In the genomic region with DNA sequence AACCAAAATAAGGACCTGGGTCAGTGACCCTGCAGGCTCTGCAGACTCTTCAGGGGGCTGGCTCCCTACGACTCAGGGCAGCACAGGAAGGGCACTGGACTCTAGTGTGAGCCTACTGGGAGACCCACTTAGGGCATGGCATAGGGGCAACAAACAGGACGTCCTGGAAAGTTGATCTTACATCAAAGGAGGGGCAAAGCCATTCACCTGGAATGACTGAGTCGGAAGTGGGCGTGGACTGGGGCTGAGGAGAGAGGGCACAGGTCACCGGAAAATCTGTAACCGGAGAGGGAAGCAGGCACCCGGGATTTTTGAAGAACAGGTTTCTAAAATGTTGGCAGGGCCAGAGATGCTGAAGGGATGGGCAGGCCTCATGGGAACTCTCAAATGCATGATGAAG, we compare ENCODE assay signal across 12 mouse cellular contexts. TPM values are rescaled to one million over a fixed set of nuclear protein-coding genes. Genes with fewer than 3 reads are reported as not detected.
A peak's percentile ranks its signal among the peaks of the same experiment; 100 is the strongest.
DNase-seq lines count a peak whose midpoint lies in the region; ATAC-seq and TF ChIP-seq lines count a peak whose summit lies in the region.
"Had no signal": no experiment of that assay in that cellular context is flagged by ENCODE, and none has a peak within 500 bp of the region (broad histone marks: within the 10 kb centered on the region; RNA-seq: fewer than 3 reads in every experiment).

No protein-coding gene starts in this region.

- TF ChIP-seq CTCF in intestine, postnatal 0 days (IDR thresholded peaks at IDR 0.05; ENCODE audit: low read depth) = no peak

- H3K4me1 ChIP-seq in intestine, embryonic 15.5 days (replicated peaks) = 0 out of 2 replicates have a peak, but pooled peaks cover 2% of the 10 kb centered on the region
- no peaks in the 10 kb centered on the region for H3K4me1 ChIP-seq in intestine, postnatal 0 days (replicated peaks; ENCODE audit: control insufficient read depth, insufficient read depth, low read length)
- peaks cover 10% of the 10 kb centered on the region for H3K4me1 ChIP-seq in embryonic facial prominence, embryonic 15.5 days
- H3K4me1 ChIP-seq: liver, embryonic 13.5 days had no signal

- no peaks in the 10 kb centered on the region for H3K9me3 ChIP-seq in intestine, embryonic 15.5 days
- no peaks in the 10 kb centered on the region for H3K9me3 ChIP-seq in intestine, postnatal 0 days (ENCODE audit: control insufficient read depth)
- H3K9me3 ChIP-seq in embryonic facial prominence, embryonic 15.5 days (replicated peaks) = no peaks in the 10 kb centered on the region
- H3K9me3 ChIP-seq: liver, embryonic 13.5 days had no signal

- peak; percentile 28 for DNase-seq in embryo, embryonic 10.5 days (ENCODE audit: low spot score)
- DNase-seq in lung, postnatal 4 days = peak; percentile 10 to 32
- DNase-seq in left cerebral cortex, postnatal 36 days (ENCODE audit: low spot score in 2 of 2) = no peak
- no peak for DNase-seq in adrenal gland, postnatal 36 days
- DNase-seq: cerebellum, postnatal 36 days; liver, embryonic 13.5 days; right cerebral cortex, adult 18-20 months had no signal

- no peak overlapping the region for H3K9ac ChIP-seq in intestine, embryonic 15.5 days
- no peak overlapping the region for H3K9ac ChIP-seq in intestine, postnatal 0 days (ENCODE audit: low read depth, low read length)
- no peak overlapping the region for H3K9ac ChIP-seq in embryonic facial prominence, embryonic 15.5 days
- H3K9ac ChIP-seq: liver, embryonic 13.5 days had no signal

- intact Hi-C loops in left cerebral cortex, postnatal 36 days (cut with DNase I) = no loop called here

- WGBS in intestine, embryonic 15.5 days = 47% methylated on average over 7 of the region's 7 CpGs
- 43% methylated on average over 7 of the region's 7 CpGs for WGBS in intestine, postnatal 0 days
- 31% methylated on average over 7 of the region's 7 CpGs for WGBS in embryonic facial prominence, embryonic 15.5 days

- no peaks in the 10 kb centered on the region for H3K36me3 ChIP-seq in intestine, embryonic 15.5 days
- H3K36me3 ChIP-seq in intestine, postnatal 0 days (ENCODE audit: control insufficient read depth, insufficient read depth) = peaks cover 49% of the 10 kb centered on the region
- peaks cover 20% of the 10 kb centered on the region for H3K36me3 ChIP-seq in embryonic facial prominence, embryonic 15.5 days
- H3K36me3 ChIP-seq: liver, embryonic 13.5 days had no signal

- H3K27ac ChIP-seq in intestine, embryonic 15.5 days = no peak overlapping the region
- H3K27ac ChIP-seq in intestine, postnatal 0 days (ENCODE audit: low read depth, low read length) = no peak overlapping the region
- H3K27ac ChIP-seq in embryonic facial prominence, embryonic 15.5 days (replicated peaks) = 0 out of 2 replicates have a peak overlapping the region, but pooled peaks have one; percentile 18
- H3K27ac ChIP-seq: liver, embryonic 13.5 days had no signal

- H3K4me3 ChIP-seq in intestine, embryonic 15.5 days (replicated peaks) = no peak overlapping the region
- H3K4me3 ChIP-seq in intestine, postnatal 0 days (ENCODE audit: low read depth, low read length) = no peak overlapping the region
- no peak overlapping the region for H3K4me3 ChIP-seq in embryonic facial prominence, embryonic 15.5 days (replicated peaks)
- H3K4me3 ChIP-seq: liver, embryonic 13.5 days; megakaryocyte, embryonic 14.5 days had no signal

- no peak overlapping the region for H3K4me2 ChIP-seq in intestine, embryonic 15.5 days (replicated peaks)
- H3K4me2 ChIP-seq in intestine, postnatal 0 days (replicated peaks; ENCODE audit: low read depth) = no peak overlapping the region
- no peak overlapping the region for H3K4me2 ChIP-seq in embryonic facial prominence, embryonic 15.5 days (replicated peaks)
- H3K4me2 ChIP-seq: liver, embryonic 13.5 days had no signal

- no peaks in the 10 kb centered on the region for H3K27me3 ChIP-seq in intestine, embryonic 15.5 days (replicated peaks)
- no peaks in the 10 kb centered on the region for H3K27me3 ChIP-seq in intestine, postnatal 0 days (replicated peaks; ENCODE audit: control insufficient read depth, insufficient read depth, low read length)
- no peaks in the 10 kb centered on the region for H3K27me3 ChIP-seq in embryonic facial prominence, embryonic 15.5 days
- H3K27me3 ChIP-seq: liver, embryonic 13.5 days; Patski had no signal

- ATAC-seq in intestine, embryonic 15.5 days = peak; percentile 41
- ATAC-seq in intestine, postnatal 0 days = no peak
- no peak for ATAC-seq in embryonic facial prominence, embryonic 15.5 days (ENCODE audit: insufficient number of reproducible peaks, low FRiP score, low TSS enrichment, low read depth)
- ATAC-seq: Patski had no signal

RNA-seq across cellular contexts. Expression of a gene that starts 58.9 kb away (rescaled TPM):
- polyA plus RNA-seq in intestine, embryonic 15.5 days (2015; fragmentation: Nextera tagmentation; extraction: Ambion mirVana) = 22.2 and 23.4 TPM in 2 replicates
- polyA plus RNA-seq in intestine, postnatal 0 days (2015; fragmentation: Nextera tagmentation; extraction: Ambion mirVana) = 47.7 and 47.8 TPM in 2 replicates
- polyA plus RNA-seq in embryonic facial prominence, embryonic 15.5 days (2015; fragmentation: Nextera tagmentation; extraction: Ambion mirVana) = 5.2 and 5.4 TPM in 2 replicates
- 10 to 100 TPM; 33.0 to 38.8 TPM for total RNA-seq in left cerebral cortex, postnatal 36 days (2021)
- 1 to 10 TPM; 1.7 to 2.1 TPM for total RNA-seq in adrenal gland, postnatal 36 days (2021)

Comparison
In these comparisons a context has a peak if more than half of its experiments do, and no peak if none do; other contexts are left out.
1. DNase-seq: peak in embryo, embryonic 10.5 days (single experiment) and lung, postnatal 4 days (2 of 2); none in left cerebral cortex, postnatal 36 days (0 of 2) and adrenal gland, postnatal 36 days (0 of 2).